Mouse (Mus musculus) heart, postnatal 0 days (tissue): ENCODE results near the gene Gltp. TPM values are rescaled to one million over a fixed set of nuclear protein-coding genes. Genes with fewer than 3 reads are reported as not detected.

ENCODE experiments used
- ATAC-seq: fragments of 200-750 bp; cut with Nextera tagmentation; 2 replicates; pipeline ENCODE4 v1.8.0; 2017; ENCODE audit warnings: low read depth, moderate number of reproducible peaks, moderate library complexity; ENCODE audit not compliant: insufficient read depth
- DNase-seq: peaks from one replicate; pipeline ENCODE4 v3.0.0-alpha.2; 2016; ENCODE audit warnings: low spot score
- H3K27ac ChIP-seq: fragments of 300-500 bp; sonication (generic); 2 replicates; pipeline ENCODE4 v1.5.1; 2014; ENCODE audit warnings: low read depth, mild to moderate bottlenecking
- H3K27me3 ChIP-seq: fragments of 300-500 bp; sonication (generic); 2 replicates; pipeline ENCODE4 v1.6.1; 2014; ENCODE audit warnings: low read length, mixed read lengths; ENCODE audit not compliant: control insufficient read depth, insufficient read depth
- H3K36me3 ChIP-seq: fragments of 300-500 bp; sonication (generic); replicated peaks from 2 replicates; pipeline ENCODE4 v1.6.1; 2014; ENCODE audit warnings: low read length, mixed read lengths; ENCODE audit not compliant: control insufficient read depth, insufficient read depth
- H3K4me1 ChIP-seq: fragments of 300-500 bp; sonication (generic); 2 replicates; pipeline ENCODE4 v1.6.1; 2014; ENCODE audit warnings: antibody characterized with exemption; ENCODE audit not compliant: control insufficient read depth, insufficient read depth
- H3K4me2 ChIP-seq: fragments of 300-500 bp; sonication (generic); 2 replicates; pipeline ENCODE4 v1.6.1; 2014; ENCODE audit warnings: low read depth, mild to moderate bottlenecking, low read length, moderate library complexity
- H3K4me3 ChIP-seq: fragments of 300-500 bp; sonication (generic); 2 replicates; pipeline ENCODE4 v1.5.1; 2014; ENCODE audit warnings: low read depth, low read length
- H3K9ac ChIP-seq: fragments of 300-500 bp; sonication (generic); replicated peaks from 2 replicates; pipeline ENCODE4 v1.6.1; 2014; ENCODE audit warnings: low read depth, low read length, mixed read lengths
- H3K9me3 ChIP-seq: fragments of 300-500 bp; sonication (generic); replicated peaks from 2 replicates; pipeline ENCODE4 v1.6.1; 2016; ENCODE audit warnings: low read length; ENCODE audit not compliant: control insufficient read depth
- CTCF ChIP-seq: IDR thresholded peaks from 2 replicates; pipeline ENCODE4 v1.5.1; 2016; ENCODE audit warnings: antibody characterized with exemption, control low read depth, low read depth
- EP300 ChIP-seq: IDR thresholded peaks from 2 replicates; pipeline ENCODE4 v1.6.1; 2016; ENCODE audit warnings: antibody characterized with exemption, low read depth
- WGBS: fragments of 180-500 bp; shearing (Covaris S2); extraction: QIAGEN DNeasy Blood & Tissue Kit; methylation state at CpG from one replicate; pipeline ENCODE4 v1.1.7; 2014; 5-methylcytosine and 5-hydroxymethylcytosine counted together
- polyA plus RNA-seq: library from polyadenylated mRNA; unstranded; fragments of >200 nt; fragmentation: Nextera tagmentation; extraction: Ambion mirVana; gene quantifications from 2 replicates; pipeline ENCODE4 v1.2.1, GENCODE M21; 2015
- total RNA-seq: library from RNA; depleted of rRNA; stranded (reverse); fragments of >200 nt; gene quantifications from 2 replicates; pipeline ENCODE4 v1.2.3, GENCODE M21; 2014; ENCODE audit warnings: low replicate concordance; rRNA removed

The Gltp gene
- 26.2 and 45.3 TPM in 2 replicates for total RNA-seq
- polyA plus RNA-seq = 32.0 TPM in 2 replicates

- ATAC-seq (peak; percentile 98), DNase-seq (peak; percentile 95)
- Histone ChIP-seq H3K27me3 (0 out of 2 replicates have a peak, but pooled peaks cover 3% of the 10 kb centered on the region), H3K4me3 (peak within 1 kb of the TSS; percentile 78), H3K9ac (peak within 1 kb of the TSS; percentile 80), H3K27ac (0 out of 2 replicates have a peak within 1 kb of the TSS, but pooled peaks have one; percentile 43), H3K9me3 (no peaks in the 10 kb centered on the region), H3K4me2 (peak within 1 kb of the TSS; percentile 99), H3K4me1 (peaks cover 13% of the 10 kb centered on the region), H3K36me3 (no peaks in the 10 kb centered on the region)
- TF ChIP-seq CTCF (peak; percentile 24), EP300 (no peak)
- 7% methylated on average over 38 of the region's 75 CpGs for WGBS
Measured at GRCm38 (mm10) chr5:114690633-114691567, at the start of gene Gltp. Gene Gltp, minus strand, starts transcription at chr5:114690984.

GRCm38 (mm10) chr5:114738707-114739241 lies 48.0 kb upstream of the Gltp start:
- peaks cover 80% of the 10 kb centered on the region for H3K36me3 ChIP-seq
- no peaks in the 10 kb centered on the region for H3K9me3 ChIP-seq
- ATAC-seq = peak; percentile 77
- no peak overlapping the region for H3K9ac ChIP-seq
- H3K27me3 ChIP-seq = no peaks in the 10 kb centered on the region
- H3K4me3 ChIP-seq = no peak overlapping the region
- H3K4me1 ChIP-seq = peaks cover 20% of the 10 kb centered on the region
- WGBS = 61% methylated on average over 12 of the region's 12 CpGs
- H3K4me2 ChIP-seq = no peak overlapping the region
- TF ChIP-seq EP300 = no peak
- TF ChIP-seq CTCF = no peak
- DNase-seq = peak; percentile 89
- H3K27ac ChIP-seq = peak overlapping the region; percentile 74

GRCm38 (mm10) chr5:114737090-114737887 lies 46.5 kb upstream of the Gltp start:
- no peaks in the 10 kb centered on the region for H3K9me3 ChIP-seq
- TF ChIP-seq EP300 = no peak
- TF ChIP-seq CTCF = no peak
- H3K9ac ChIP-seq = no peak overlapping the region
- no peak for DNase-seq
- peak overlapping the region; percentile 16; the same call in 1 of the 2 replicates for H3K27ac ChIP-seq
- no peaks in the 10 kb centered on the region for H3K27me3 ChIP-seq
- peaks cover 80% of the 10 kb centered on the region for H3K36me3 ChIP-seq
- H3K4me2 ChIP-seq = no peak overlapping the region
- H3K4me3 ChIP-seq = no peak overlapping the region
- ATAC-seq = no peak
- H3K4me1 ChIP-seq = peaks cover 14% of the 10 kb centered on the region
- WGBS = 63% methylated on average over 21 of the region's 21 CpGs

- H3K4me2 ChIP-seq = no peak overlapping the region
- H3K4me3 ChIP-seq = no peak overlapping the region
- H3K27me3 ChIP-seq = no peaks in the 10 kb centered on the region
- peaks cover 8% of the 10 kb centered on the region for H3K4me1 ChIP-seq
- WGBS = 97% methylated on average over 15 of the region's 15 CpGs
- H3K27ac ChIP-seq = no peak overlapping the region
- H3K36me3 ChIP-seq = peaks cover 94% of the 10 kb centered on the region
- TF ChIP-seq CTCF (no peak), EP300 (no peak)
- DNase-seq (no peak), ATAC-seq (no peak)
- H3K9ac ChIP-seq = no peak overlapping the region
- no peaks in the 10 kb centered on the region for H3K9me3 ChIP-seq
Measured at GRCm38 (mm10) chr5:114733606-114734005, 42.8 kb upstream of the Gltp start.

GRCm38 (mm10) chr5:114731969-114732368 lies 41.2 kb upstream of the Gltp start:
- TF ChIP-seq EP300 = no peak
- TF ChIP-seq CTCF = no peak
- Histone ChIP-seq H3K27me3 (no peaks in the 10 kb centered on the region), H3K4me1 (no peaks in the 10 kb centered on the region), H3K9ac (no peak overlapping the region), H3K9me3 (no peaks in the 10 kb centered on the region), H3K27ac (no peak overlapping the region), H3K36me3 (peaks cover 92% of the 10 kb centered on the region), H3K4me2 (no peak overlapping the region), H3K4me3 (no peak overlapping the region)
- WGBS = 80% methylated on average over 15 of the region's 15 CpGs
- ATAC-seq = no peak
- no peak for DNase-seq
